Mouse (Mus musculus): ENCODE data around the gene Sumo1. TPM values are rescaled to one million over a fixed set of nuclear protein-coding genes. Genes with fewer than 3 reads are reported as not detected.

Sumo1 gene
- polyA plus RNA-seq, 1 experiment = 2.2 TPM

DNA sequence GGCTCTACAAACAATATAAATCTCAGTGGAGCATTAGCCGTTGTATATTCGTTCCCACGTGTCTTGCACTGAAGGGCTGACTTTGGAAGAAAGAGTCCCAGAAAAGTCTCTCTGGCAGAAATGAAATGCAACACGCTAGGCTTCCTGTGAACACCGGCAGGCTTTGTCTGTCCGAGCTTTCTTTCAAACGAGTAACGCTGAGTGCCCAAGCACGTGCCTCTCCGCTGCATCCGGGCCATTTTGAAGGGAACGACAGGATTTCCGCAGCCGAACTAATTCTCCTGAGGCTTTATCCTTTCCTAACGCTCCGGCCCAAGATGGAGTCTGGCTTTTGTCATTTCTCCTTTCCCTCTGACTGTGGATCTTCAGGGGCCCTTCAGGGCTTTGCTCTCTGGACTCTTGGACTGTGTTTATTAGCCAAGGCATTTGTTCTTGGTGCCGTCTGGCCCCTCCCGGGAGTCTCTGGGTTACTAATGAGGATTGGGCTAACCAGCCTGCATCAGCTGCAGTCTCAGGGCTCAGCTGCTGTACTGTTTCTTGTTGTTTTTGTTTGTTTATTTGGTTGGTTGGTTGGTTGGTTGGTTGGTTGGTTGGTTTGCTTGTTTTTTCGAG is 130.0 kb downstream of the Sumo1 start:
- Histone ChIP-seq H3K27me3 (ENCODE audit: control insufficient read depth, insufficient read depth, low read length) (no peaks in the 10 kb centered on the region), H3K36me3 (ENCODE audit: control insufficient read depth, insufficient read depth, low read length) (no peaks in the 10 kb centered on the region), H3K27ac (ENCODE audit: insufficient read depth, low read depth, low read length) (no peak overlapping the region), H3K4me1 (ENCODE audit: control insufficient read depth, insufficient read depth, insufficient read length, low read length) (peaks cover 3% of the 10 kb centered on the region; the same call in 1 of the 2 replicates), H3K4me3 (ENCODE audit: low read depth, low read length) (no peak overlapping the region)
- TF ChIP-seq POLR2A (IDR thresholded peaks at IDR 0.05; ENCODE audit: low read depth, low read length) (no peak), CTCF (IDR thresholded peaks at IDR 0.05; ENCODE audit: extremely low read depth, insufficient read length, insufficient replicate concordance, low read depth, low read length) (no peak)
- WGBS = 75% methylated on average over 19 of the region's 19 CpGs

DNA sequence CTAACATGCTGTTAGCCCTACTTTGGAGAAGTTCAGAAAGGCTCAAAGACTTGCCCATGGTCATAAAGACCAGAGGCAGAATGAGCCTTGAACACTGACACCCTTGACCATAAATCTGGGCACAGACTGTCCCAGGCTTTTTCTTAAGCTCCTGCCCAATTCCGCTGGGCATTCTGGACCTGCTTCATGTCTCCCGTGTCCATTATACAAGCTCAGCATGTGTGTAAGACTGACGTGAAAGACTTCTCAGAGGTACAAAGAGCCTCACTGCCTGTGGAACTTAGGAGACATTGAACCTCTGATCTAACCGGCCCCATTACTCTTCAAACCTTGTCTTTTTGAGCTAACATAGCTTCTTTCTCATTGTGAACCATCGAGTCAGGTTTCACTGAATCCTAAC is 132.3 kb downstream of the Sumo1 start:
- H3K4me1 ChIP-seq (ENCODE audit: control insufficient read depth, insufficient read depth, insufficient read length, low read length) = peaks cover 3% of the 10 kb centered on the region; the same call in 1 of the 2 replicates
- 90% methylated on average over 5 of the region's 5 CpGs for WGBS
- no peaks in the 10 kb centered on the region for H3K36me3 ChIP-seq (ENCODE audit: control insufficient read depth, insufficient read depth, low read length)
- H3K4me3 ChIP-seq (ENCODE audit: low read depth, low read length) = no peak overlapping the region
- H3K27me3 ChIP-seq (ENCODE audit: control insufficient read depth, insufficient read depth, low read length) = no peaks in the 10 kb centered on the region
- H3K27ac ChIP-seq (ENCODE audit: insufficient read depth, low read depth, low read length) = no peak overlapping the region
- TF ChIP-seq CTCF (IDR thresholded peaks at IDR 0.05; ENCODE audit: extremely low read depth, insufficient read length, insufficient replicate concordance, low read depth, low read length) (no peak), POLR2A (IDR thresholded peaks at IDR 0.05; ENCODE audit: low read depth, low read length) (no peak)

Other genes starting within 250 kb of the Sumo1 start
- 10.5 and 15.1 TPM in 2 replicates for gene Fzd7, start 188.4 kb downstream of the Sumo1 start, polyA plus RNA-seq (2012; rRNA removed)
- gene Gm973, start 154.6 kb downstream of the Sumo1 start, polyA plus RNA-seq (2012; rRNA removed) = 0.10 and 0.13 TPM in 2 replicates
- gene Nop58, start 14.1 kb upstream of the Sumo1 start, polyA plus RNA-seq (2012; rRNA removed) = 4.1 and 8.2 TPM in 2 replicates
- 0.89 and 1.9 TPM in 2 replicates for gene Bmpr2, start 92.6 kb upstream of the Sumo1 start, polyA plus RNA-seq (2012; rRNA removed)
- gene Fam117b, start 242.2 kb upstream of the Sumo1 start, polyA plus RNA-seq (2012; rRNA removed) = 4.7 and 13.0 TPM in 2 replicates

All from small intestine, adult 2 months (tissue).